Mouse (Mus musculus) spleen, adult 2 months (tissue): ENCODE results near the gene Tmem131l.

Experiments
- CTCF ChIP-seq: fragments of 200-500 bp; IDR thresholded peaks from 2 replicates; pipeline ENCODE4 v1.5.1; 2011; ENCODE audit warnings: mild to moderate bottlenecking, inconsistent platforms; ENCODE audit not compliant: insufficient read depth, insufficient read length, insufficient replicate concordance; ENCODE audit errors: extremely low read depth
- POLR2A ChIP-seq: fragments of 200-500 bp; IDR thresholded peaks from 2 replicates; pipeline ENCODE4 v1.6.1; 2011; ENCODE audit warnings: low read depth, low read length, inconsistent platforms

DNA sequence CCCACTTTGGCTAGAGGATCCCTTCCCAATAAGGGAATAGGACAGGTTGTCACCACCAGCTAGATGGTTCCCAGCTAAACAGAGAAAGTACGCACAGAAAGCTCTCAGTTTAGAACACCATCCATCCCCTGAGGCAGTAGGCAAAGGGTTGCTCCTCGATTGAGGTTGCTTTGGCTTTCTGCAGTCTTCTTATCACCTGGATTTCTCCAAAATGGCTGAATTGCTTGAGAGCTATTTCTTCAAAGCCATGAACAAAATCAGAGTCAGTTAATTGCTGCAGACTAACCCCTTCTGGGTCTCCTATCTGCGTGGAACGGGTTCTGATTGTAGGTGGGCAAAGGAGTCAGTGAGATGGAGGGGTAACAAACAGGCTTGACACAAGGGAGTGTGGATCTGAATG lies 161.2 kb downstream of the Tmem131l start:
- TF ChIP-seq CTCF (no peak), POLR2A (no peak)
